Mouse (Mus musculus) thymus, postnatal 0 days (tissue): Measurements from ENCODE around the gene Kazn. TPM values are rescaled to one million over a fixed set of nuclear protein-coding genes. Genes with fewer than 3 reads are reported as not detected.

Experiments
- DNase-seq: peaks from one replicate; pipeline ENCODE4 v3.0.0-alpha.2; 2015; ENCODE audit warnings: low spot score
- polyA plus RNA-seq: library from polyadenylated mRNA; unstranded; fragments of >200 nt; fragmentation: Nextera tagmentation; extraction: Ambion mirVana; gene quantifications from 2 replicates; pipeline ENCODE4 v1.2.1, GENCODE M21; 2015

Gene Kazn
- polyA plus RNA-seq, 1 experiment from 2014 or later: 7.2 TPM

- DNase-seq: no peak
Observed at GRCm38 (mm10) chr4:142165363-142165762, 73.8 kb downstream of the Kazn start.

- no peak for DNase-seq
Observed at GRCm38 (mm10) chr4:142164386-142164785, 74.8 kb downstream of the Kazn start.

- no peak for DNase-seq
Observed at GRCm38 (mm10) chr4:142163862-142164261, 75.3 kb downstream of the Kazn start.

GRCm38 (mm10) chr4:142162729-142163128 is 76.5 kb downstream of the Kazn start:
- no peak for DNase-seq

- DNase-seq: no peak
Observed at GRCm38 (mm10) chr4:142162102-142162501, 77.1 kb downstream of the Kazn start.

- no peak for DNase-seq
Observed at GRCm38 (mm10) chr4:142160041-142160440, 79.2 kb downstream of the Kazn start.

- DNase-seq: no peak
Observed at GRCm38 (mm10) chr4:142156506-142156905, 82.7 kb downstream of the Kazn start.

- DNase-seq: no peak
Observed at GRCm38 (mm10) chr4:142154246-142154645, 85.0 kb downstream of the Kazn start.

- DNase-seq: peak; percentile 78
Observed at GRCm38 (mm10) chr4:142153526-142153925, 85.7 kb downstream of the Kazn start.

- DNase-seq: no peak
Observed at GRCm38 (mm10) chr4:142152733-142153422, 86.3 kb downstream of the Kazn start.

GRCm38 (mm10) chr4:142150086-142150485 is 89.1 kb downstream of the Kazn start:
- DNase-seq: no peak

- no peak for DNase-seq
Observed at GRCm38 (mm10) chr4:142149202-142149601, 90.0 kb downstream of the Kazn start.

- no peak for DNase-seq
Observed at GRCm38 (mm10) chr4:142147671-142148070, 91.5 kb downstream of the Kazn start.

- DNase-seq: peak; percentile 41
Observed at GRCm38 (mm10) chr4:142144096-142144495, 95.1 kb downstream of the Kazn start.

- DNase-seq: no peak
Observed at GRCm38 (mm10) chr4:142143290-142143689, 95.9 kb downstream of the Kazn start.

GRCm38 (mm10) chr4:142139729-142140128 is 99.5 kb downstream of the Kazn start:
- DNase-seq: no peak

GRCm38 (mm10) chr4:142138356-142139099 is 100.7 kb downstream of the Kazn start:
- DNase-seq: no peak

- no peak for DNase-seq
Observed at GRCm38 (mm10) chr4:142136766-142137503, 102.3 kb downstream of the Kazn start.

- no peak for DNase-seq
Observed at GRCm38 (mm10) chr4:142135515-142135914, 103.7 kb downstream of the Kazn start.

GRCm38 (mm10) chr4:142130162-142130561 is 109.0 kb downstream of the Kazn start:
- no peak for DNase-seq

GRCm38 (mm10) chr4:142127275-142127788 is 111.9 kb downstream of the Kazn start:
- DNase-seq: no peak
